Mouse (Mus musculus) C3H10T1/2 (cell line): Measurements from ENCODE around the gene Olfr322. TPM values are rescaled to one million over a fixed set of nuclear protein-coding genes. Genes with fewer than 3 reads are reported as not detected.

Experiments
- polyA plus RNA-seq, 2 experiments: library from polyadenylated mRNA; unstranded; fragments of >200 nt; fragmentation: generic; extraction: Trizol; gene quantifications; one replicate each; pipeline ENCODE4 v1.2.1; 2012; ENCODE audit warnings: missing spikeins in 2 of 2

The Olfr322 gene
- not detected for polyA plus RNA-seq

DNA sequence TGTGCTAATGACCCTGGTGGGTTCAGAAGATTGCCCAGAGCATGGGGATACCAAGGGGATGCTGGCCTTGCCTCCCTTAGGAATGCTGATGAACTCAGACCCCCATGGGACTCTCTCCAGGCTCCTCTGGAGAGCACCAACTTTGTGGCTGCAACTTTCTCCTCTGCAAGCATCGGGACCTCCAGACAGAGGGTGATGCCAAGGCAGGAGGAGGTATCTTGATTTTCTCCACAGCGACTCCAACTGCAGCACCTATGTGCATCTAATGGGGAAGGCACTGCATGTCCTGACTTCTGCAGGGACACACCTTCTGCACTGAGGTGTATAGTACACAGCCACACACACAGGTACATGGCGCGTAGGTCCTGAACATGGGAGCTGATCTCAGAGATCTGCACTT lies at the start of gene Olfr322:
Olfr322 (plus strand) TSS at position 187 of the 400 bp plus-strand sequence.

DNA sequence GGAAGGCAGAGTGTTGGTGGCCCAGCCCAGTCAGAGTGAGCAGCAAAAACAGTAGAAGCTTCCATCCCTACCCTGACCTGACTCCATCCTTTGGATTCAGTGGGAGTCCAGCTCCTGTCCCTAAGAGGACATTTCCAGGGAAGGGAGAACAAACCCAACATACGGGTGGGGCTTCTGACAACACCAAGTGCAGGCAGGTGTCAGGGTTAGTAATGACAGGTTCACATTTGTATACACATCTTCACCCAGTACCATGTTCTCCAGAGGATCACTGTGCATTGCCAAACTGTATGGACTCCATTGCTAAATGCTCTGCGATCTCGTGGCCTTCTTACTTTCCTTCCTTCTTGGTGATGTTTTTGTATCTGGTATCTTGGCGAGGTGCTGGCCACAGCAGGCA lies 42.6 kb upstream of the Olfr322 start, which contains the start of gene 2210407C18Rik:
2210407C18Rik (minus strand) TSS at position 101 of the 400 bp plus-strand sequence.

DNA sequence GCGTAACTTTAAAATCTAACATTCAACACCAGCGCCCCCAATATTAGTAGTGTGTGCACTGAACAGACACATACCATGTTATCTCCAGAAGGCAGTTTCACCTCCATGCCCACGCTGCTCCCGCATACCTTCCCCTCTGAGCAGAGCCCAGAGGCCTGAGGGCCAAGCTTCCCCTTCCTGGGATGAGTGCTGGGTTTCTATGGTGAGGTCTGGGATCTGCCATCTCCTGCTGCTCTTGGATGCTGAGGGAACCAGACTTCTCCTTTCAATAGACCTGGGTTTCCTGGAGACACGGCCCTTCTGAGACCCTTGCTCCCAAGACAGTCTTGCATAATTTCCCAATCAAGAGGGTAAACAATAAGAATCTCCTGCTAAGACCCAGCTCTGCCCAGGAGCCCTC lies 28.2 kb upstream of the Olfr322 start, which contains the start of gene Olfr323:
Olfr323 (minus strand) TSS at position 101 of the 400 bp plus-strand sequence.

DNA sequence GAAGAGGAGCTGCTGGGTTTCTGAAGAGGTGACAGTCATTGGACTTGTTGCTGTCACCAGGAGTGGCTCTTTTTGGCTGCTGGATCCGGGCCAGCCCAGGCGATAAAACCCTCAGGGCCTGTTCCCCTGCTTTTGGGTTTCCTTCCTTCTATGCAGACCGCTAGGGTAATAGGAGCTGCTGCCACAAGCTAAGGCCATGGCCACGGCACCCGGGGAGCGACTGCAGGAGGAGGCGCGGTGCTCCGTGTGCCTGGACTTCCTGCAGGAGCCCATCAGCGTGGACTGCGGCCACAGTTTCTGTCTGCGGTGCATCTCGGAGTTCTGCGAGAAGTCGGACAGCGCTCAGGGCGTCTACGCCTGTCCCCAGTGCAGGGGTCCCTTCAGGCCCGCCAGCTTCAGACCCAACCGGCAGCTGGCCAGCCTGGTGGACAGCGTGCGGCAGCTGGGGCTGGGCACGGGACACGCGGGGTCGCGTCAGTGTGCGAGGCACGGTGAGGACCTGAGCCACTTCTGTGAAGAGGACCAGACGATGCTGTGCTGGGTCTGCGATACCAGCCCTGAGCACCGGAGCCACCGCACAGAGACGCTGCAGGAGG lies 18.2 kb upstream of the Olfr322 start, which contains the start of gene Trim58:
Trim58 (plus strand) TSS at position 194 of the 596 bp plus-strand sequence.

DNA sequence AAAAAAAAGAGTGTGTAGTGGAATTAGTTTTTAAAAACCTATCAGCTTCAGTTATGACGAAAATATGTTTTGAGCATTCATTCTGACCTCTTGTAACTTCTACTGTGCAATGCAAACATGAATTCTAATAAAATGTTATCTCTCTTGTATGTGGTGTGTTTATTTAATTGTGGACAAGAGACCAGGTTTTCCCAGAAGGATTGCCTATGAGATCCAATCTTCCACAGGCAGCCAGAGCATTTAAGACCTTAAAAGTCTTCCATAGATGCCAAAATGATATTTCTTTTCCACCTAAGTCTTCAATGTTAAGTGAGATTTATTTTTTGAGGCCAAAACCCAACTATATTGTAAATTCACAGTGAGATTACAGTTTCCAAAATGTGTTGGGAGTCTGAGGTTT lies 22.2 kb downstream of the Olfr322 start, which contains the start of gene Olfr320:
Olfr320 (plus strand) TSS at position 301 of the 400 bp plus-strand sequence.

DNA sequence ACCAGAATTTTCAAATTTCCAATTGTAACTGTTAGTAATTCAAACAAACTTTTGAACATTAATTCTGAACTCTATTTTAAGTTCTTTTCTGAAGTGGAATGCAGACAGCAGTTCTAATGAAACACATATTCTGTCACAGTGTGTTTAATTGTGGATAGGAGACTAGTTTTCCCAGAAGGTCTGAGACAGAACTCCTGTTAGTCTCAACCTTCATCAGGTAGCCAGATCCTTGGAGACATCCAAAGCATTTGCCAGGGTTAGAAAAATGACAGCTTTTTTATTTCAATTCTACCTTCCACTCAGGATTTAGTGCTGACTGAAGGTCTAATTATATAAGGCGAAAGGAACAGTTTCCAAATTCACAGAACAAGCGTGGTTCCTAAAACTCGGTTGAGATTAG lies 40.3 kb downstream of the Olfr322 start, which contains the start of gene Olfr319:
Olfr319 (plus strand) TSS at position 301 of the 400 bp plus-strand sequence.

Other genes starting within 250 kb of the Olfr322 start
- gene 1810065E05Rik, start 237.7 kb upstream of the Olfr322 start, polyA plus RNA-seq = not detected
- gene Gm12253, start 226.2 kb upstream of the Olfr322 start, polyA plus RNA-seq = not detected
- not detected for gene Lypd9, start 205.9 kb upstream of the Olfr322 start, polyA plus RNA-seq
- gene Olfr30, start 196.5 kb upstream of the Olfr322 start, polyA plus RNA-seq = not detected
- not detected for gene Olfr332, start 166.2 kb upstream of the Olfr322 start, polyA plus RNA-seq
- not detected for gene Olfr331, start 156.2 kb upstream of the Olfr322 start, polyA plus RNA-seq
- not detected for gene Olfr330, start 123.9 kb upstream of the Olfr322 start, polyA plus RNA-seq
- gene Olfr329-ps, start 112.4 kb upstream of the Olfr322 start, polyA plus RNA-seq = not detected
- not detected for gene Olfr328, start 103.1 kb upstream of the Olfr322 start, polyA plus RNA-seq
- not detected for gene Olfr224, start 88.2 kb upstream of the Olfr322 start, polyA plus RNA-seq
- gene Olfr325, start 81.1 kb upstream of the Olfr322 start, polyA plus RNA-seq = not detected
- not detected for gene Olfr324, start 63.7 kb upstream of the Olfr322 start, polyA plus RNA-seq
- gene 2210407C18Rik, start 42.7 kb upstream of the Olfr322 start, polyA plus RNA-seq = not detected
- gene Olfr323, start 28.3 kb upstream of the Olfr322 start, polyA plus RNA-seq = not detected
- gene Trim58, start 18.3 kb upstream of the Olfr322 start, polyA plus RNA-seq = not detected
- not detected for gene Olfr320, start 22.3 kb downstream of the Olfr322 start, polyA plus RNA-seq
- gene Olfr319, start 40.4 kb downstream of the Olfr322 start, polyA plus RNA-seq = not detected
- not detected for gene Olfr318, start 65.2 kb downstream of the Olfr322 start, polyA plus RNA-seq
- not detected for gene Olfr317, start 80.4 kb downstream of the Olfr322 start, polyA plus RNA-seq
- not detected for gene Olfr316, start 94.0 kb downstream of the Olfr322 start, polyA plus RNA-seq
- gene Olfr315, start 114.4 kb downstream of the Olfr322 start, polyA plus RNA-seq = not detected
- gene Olfr314, start 124.2 kb downstream of the Olfr322 start, polyA plus RNA-seq = not detected
- gene Fam183b, start 143.2 kb downstream of the Olfr322 start, polyA plus RNA-seq = not detected
- gene Olfr313, start 156.2 kb downstream of the Olfr322 start, polyA plus RNA-seq = not detected
- gene Olfr312, start 170.5 kb downstream of the Olfr322 start, polyA plus RNA-seq = not detected
- not detected for gene Olfr311, start 180.5 kb downstream of the Olfr322 start, polyA plus RNA-seq
- 1 to 10 TPM in 1 of 2 experiments, under 1 TPM in 1; 0.11 to 2.9 TPM for gene Gm12258, start 188.4 kb downstream of the Olfr322 start, polyA plus RNA-seq
- 1 to 10 TPM in 1 of 2 experiments, under 1 TPM in 1; 0.29 to 1.5 TPM for gene 2810021J22Rik, start 208.4 kb downstream of the Olfr322 start, polyA plus RNA-seq
- 1 to 10 TPM in 1 of 2 experiments, under 1 TPM in 1; 0.09 to 1.9 TPM for gene Zfp39, start 245.4 kb downstream of the Olfr322 start, polyA plus RNA-seq